Mouse (Mus musculus) kidney, embryonic 14.5 days (tissue): ENCODE data around the gene Tmcc2. TPM values are rescaled to one million over a fixed set of nuclear protein-coding genes. Genes with fewer than 3 reads are reported as not detected.
A peak's percentile ranks its signal among the peaks of the same experiment; 100 is the strongest.

Experiments
- ATAC-seq: fragments of 200-750 bp; cut with Nextera tagmentation; 2 replicates; pipeline ENCODE4 v1.8.0; 2017; ENCODE audit warnings: moderate number of reproducible peaks, mild to moderate bottlenecking, moderate TSS enrichment, moderate library complexity; ENCODE audit not compliant: low FRiP score, low TSS enrichment
- H3K27ac ChIP-seq: fragments of 300-500 bp; sonication (generic); 2 replicates; pipeline ENCODE4 v1.5.1; 2014; ENCODE audit warnings: low read depth, mild to moderate bottlenecking, low read length, moderate library complexity, mixed read lengths
- H3K27me3 ChIP-seq: fragments of 300-500 bp; sonication (generic); 2 replicates; pipeline ENCODE4 v1.6.1; 2014; ENCODE audit warnings: mild to moderate bottlenecking, low read length; ENCODE audit not compliant: control insufficient read depth, insufficient read depth
- H3K36me3 ChIP-seq: fragments of 300-500 bp; sonication (generic); 2 replicates; pipeline ENCODE4 v1.6.1; 2014; ENCODE audit warnings: low read length, mixed read lengths; ENCODE audit not compliant: control insufficient read depth, insufficient read depth
- H3K4me1 ChIP-seq: fragments of 300-500 bp; sonication (generic); 2 replicates; pipeline ENCODE4 v1.6.1; 2014; ENCODE audit warnings: low read length, mixed read lengths; ENCODE audit not compliant: control insufficient read depth, insufficient read depth
- H3K4me2 ChIP-seq: fragments of 300-500 bp; sonication (generic); replicated peaks from 2 replicates; pipeline ENCODE4 v1.6.1; 2014; ENCODE audit warnings: low read depth, mild to moderate bottlenecking, low read length
- H3K4me3 ChIP-seq: fragments of 300-500 bp; sonication (generic); 2 replicates; pipeline ENCODE4 v1.5.1; 2014; ENCODE audit warnings: mild to moderate bottlenecking, low read length
- H3K9ac ChIP-seq: fragments of 300-500 bp; sonication (generic); 2 replicates; pipeline ENCODE4 v1.6.1; 2014; ENCODE audit warnings: low read depth, mild to moderate bottlenecking, low read length, moderate library complexity
- H3K9me3 ChIP-seq: fragments of 300-500 bp; sonication (generic); 2 replicates; pipeline ENCODE4 v1.6.1; 2016; ENCODE audit warnings: low read length; ENCODE audit not compliant: control insufficient read depth
- WGBS: fragments of 180-500 bp; shearing (Covaris S2); extraction: QIAGEN DNeasy Blood & Tissue Kit; methylation state at CpG from one replicate; pipeline ENCODE4 v1.1.7; 2014; 5-methylcytosine and 5-hydroxymethylcytosine counted together
- polyA plus RNA-seq: library from polyadenylated mRNA; unstranded; fragments of >200 nt; fragmentation: Nextera tagmentation; extraction: Ambion mirVana; gene quantifications from 2 replicates; pipeline ENCODE4 v1.2.1, GENCODE M21; 2014

The Tmcc2 gene
- polyA plus RNA-seq, 1 experiment from 2014 or later, result 6.2 TPM

DNA sequence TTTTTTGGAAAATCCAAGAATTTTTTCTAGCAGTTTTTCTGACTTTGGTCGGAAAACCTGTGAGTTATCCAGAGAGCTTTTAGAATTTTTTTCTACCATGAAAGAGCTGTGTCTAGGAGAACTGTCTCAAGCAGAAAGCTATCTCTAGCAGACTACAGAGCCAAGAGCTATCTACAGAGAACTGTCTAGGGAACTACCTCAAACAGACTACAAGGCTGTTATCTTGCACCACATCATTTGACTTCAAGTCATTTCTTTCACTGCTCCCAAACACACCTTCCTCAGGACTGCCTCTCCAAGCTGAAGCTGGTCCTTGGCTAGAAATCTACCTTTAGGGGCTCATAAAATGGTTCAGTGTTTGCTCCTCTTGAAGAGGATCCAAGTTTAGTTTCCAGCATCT lies 10.8 kb upstream of the Tmcc2 start:
- Histone ChIP-seq H3K27me3 (no peaks in the 10 kb centered on the region), H3K27ac (no peak overlapping the region), H3K4me2 (no peak overlapping the region), H3K36me3 (no peaks in the 10 kb centered on the region), H3K9me3 (no peaks in the 10 kb centered on the region), H3K4me3 (no peak overlapping the region), H3K9ac (no peak overlapping the region), H3K4me1 (no peaks in the 10 kb centered on the region)
- WGBS, result 97% methylated on average over 1 of the region's 1 CpGs
- no peak for ATAC-seq

DNA sequence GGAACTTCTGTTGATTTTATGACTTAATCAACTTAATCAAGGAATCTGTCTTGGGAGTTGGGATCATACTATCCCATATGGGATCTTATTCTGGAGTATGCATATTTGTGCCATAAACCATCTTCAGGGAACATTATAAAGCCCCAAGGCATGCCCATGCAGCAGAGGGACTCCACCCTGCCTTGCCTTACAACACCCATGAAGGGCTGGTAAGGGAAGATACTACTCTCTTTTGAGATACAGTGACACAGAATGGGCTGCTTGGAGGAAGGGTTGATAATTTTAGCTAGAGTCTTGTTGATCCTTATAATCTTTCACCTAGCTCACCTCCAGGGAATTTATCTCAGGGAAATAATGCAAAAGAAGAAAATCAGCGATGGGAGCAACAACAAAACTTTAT lies 9.5 kb upstream of the Tmcc2 start:
- Histone ChIP-seq H3K9ac (no peak overlapping the region), H3K36me3 (no peaks in the 10 kb centered on the region), H3K4me2 (no peak overlapping the region), H3K4me1 (no peaks in the 10 kb centered on the region), H3K27me3 (no peaks in the 10 kb centered on the region), H3K4me3 (no peak overlapping the region), H3K9me3 (no peaks in the 10 kb centered on the region), H3K27ac (no peak overlapping the region)
- WGBS, result 68% methylated on average over 1 of the region's 1 CpGs
- ATAC-seq, result no peak

GRCm38 (mm10) chr1:132396705-132397104 lies 5.6 kb upstream of the Tmcc2 start:
- no peak overlapping the region for H3K9ac ChIP-seq
- no peak overlapping the region for H3K4me3 ChIP-seq
- H3K4me2 ChIP-seq, result no peak overlapping the region
- no peaks in the 10 kb centered on the region for H3K9me3 ChIP-seq
- H3K27ac ChIP-seq, result no peak overlapping the region
- 54% methylated on average over 2 of the region's 2 CpGs for WGBS
- no peaks in the 10 kb centered on the region for H3K36me3 ChIP-seq
- no peaks in the 10 kb centered on the region for H3K27me3 ChIP-seq
- 0 out of 2 replicates have a peak, but pooled peaks cover 1% of the 10 kb centered on the region for H3K4me1 ChIP-seq
- no peak for ATAC-seq

DNA sequence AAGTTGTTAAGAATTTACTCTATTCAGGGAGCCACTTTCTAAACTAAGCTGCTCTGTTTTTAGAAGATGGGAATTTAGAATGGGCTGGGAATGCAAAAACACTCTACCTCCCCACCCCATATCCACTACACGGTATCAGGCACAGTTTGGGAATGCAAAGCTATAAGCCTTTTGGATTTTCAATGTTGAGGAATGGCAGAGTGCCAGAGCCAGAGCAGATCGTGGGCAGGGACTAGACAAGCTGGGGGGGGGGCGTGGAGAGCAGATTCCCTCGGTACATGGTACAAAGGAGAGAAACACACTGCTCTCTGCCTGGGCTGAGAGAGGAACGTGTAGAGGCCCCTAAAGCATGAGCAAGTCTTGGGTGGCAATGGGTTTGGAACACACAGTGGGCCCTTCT lies 1.8 kb upstream of the Tmcc2 start:
- no peak overlapping the region for H3K9ac ChIP-seq
- no peak overlapping the region for H3K4me3 ChIP-seq
- no peaks in the 10 kb centered on the region for H3K27me3 ChIP-seq
- no peaks in the 10 kb centered on the region for H3K9me3 ChIP-seq
- H3K27ac ChIP-seq, result no peak overlapping the region
- WGBS, result 84% methylated on average over 5 of the region's 5 CpGs
- no peak overlapping the region for H3K4me2 ChIP-seq
- no peak for ATAC-seq
- H3K4me1 ChIP-seq, result peaks cover 21% of the 10 kb centered on the region
- H3K36me3 ChIP-seq, result no peaks in the 10 kb centered on the region

DNA sequence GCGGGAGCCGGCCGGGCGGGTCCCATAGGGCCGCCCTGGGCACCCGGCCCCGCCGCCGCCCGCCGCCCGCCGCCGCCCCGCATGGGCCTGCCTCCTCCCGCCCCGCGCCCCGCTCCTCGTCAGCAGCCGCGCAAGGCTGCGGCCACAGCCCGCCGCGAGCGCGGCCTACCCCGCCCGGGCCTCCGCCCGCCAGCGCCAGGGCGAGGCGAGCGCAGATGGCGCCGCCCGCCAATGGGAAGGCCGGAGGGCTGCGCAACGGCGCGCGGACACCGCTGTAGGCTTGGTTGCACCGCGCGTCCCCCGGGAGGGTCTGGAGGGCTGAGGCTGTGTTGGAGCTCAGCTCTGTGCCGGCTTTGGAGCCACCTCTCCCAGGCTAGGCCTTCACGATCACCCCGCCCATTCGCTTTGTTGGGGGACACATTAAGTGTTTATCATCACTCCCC lies 520 bp upstream of the Tmcc2 start:
- Histone ChIP-seq H3K4me1 (peaks cover 23% of the 10 kb centered on the region), H3K4me3 (peak overlapping the region; percentile 80), H3K27me3 (no peaks in the 10 kb centered on the region), H3K27ac (peak overlapping the region; percentile 43; the same call in 1 of the 2 replicates), H3K36me3 (no peaks in the 10 kb centered on the region), H3K9me3 (no peaks in the 10 kb centered on the region), H3K9ac (peak overlapping the region; percentile 90), H3K4me2 (peak overlapping the region; percentile 95)
- peak; percentile 96 for ATAC-seq
- WGBS, result under 1% methylated on average over 38 of the region's 54 CpGs

DNA sequence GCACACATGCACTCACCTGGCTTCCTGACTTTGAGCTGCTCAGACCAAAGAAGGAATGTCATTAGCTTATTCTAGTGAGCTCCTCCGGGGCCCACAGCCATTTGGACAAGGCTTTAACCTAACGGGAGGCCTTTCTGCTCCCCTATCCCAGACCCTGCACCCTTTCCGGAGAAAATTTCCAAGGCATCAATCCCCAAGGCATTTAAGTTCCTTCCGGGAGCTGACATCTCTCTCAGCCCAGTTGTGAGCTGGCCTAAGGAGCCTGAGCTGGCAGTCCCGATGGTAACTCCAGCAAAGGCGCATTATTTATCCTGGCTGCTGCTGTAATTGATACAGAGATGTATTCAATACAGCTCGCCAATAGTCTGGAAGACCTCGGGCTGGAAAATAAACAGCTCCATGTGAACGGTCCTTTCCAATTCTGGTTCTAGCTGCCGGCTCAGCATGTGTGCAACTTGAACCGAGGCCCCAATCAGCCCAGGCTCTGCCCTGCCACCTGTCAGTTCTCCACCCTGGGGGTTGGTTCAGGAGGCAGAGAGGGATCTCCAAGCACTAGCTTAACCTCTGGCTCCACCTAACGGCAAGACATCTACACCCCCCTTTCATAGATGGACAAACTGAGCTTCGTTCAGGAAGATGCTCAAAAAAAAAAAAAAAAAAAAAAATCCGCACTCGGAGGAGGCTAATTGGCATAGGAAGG lies 1.0 kb downstream of the Tmcc2 start:
- Histone ChIP-seq H3K9me3 (no peaks in the 10 kb centered on the region), H3K4me2 (peak overlapping the region; percentile 95), H3K9ac (peak overlapping the region; percentile 90; the same call in 1 of the 2 replicates), H3K4me3 (peak overlapping the region; percentile 80), H3K36me3 (no peaks in the 10 kb centered on the region), H3K4me1 (peaks cover 30% of the 10 kb centered on the region), H3K27me3 (no peaks in the 10 kb centered on the region), H3K27ac (no peak overlapping the region; the same call in 1 of the 2 replicates)
- ATAC-seq, result 0 out of 2 replicates have a peak, but pooled peaks have one; percentile 30
- 17% methylated on average over 15 of the region's 15 CpGs for WGBS

GRCm38 (mm10) chr1:132388813-132389803 lies 2.0 kb downstream of the Tmcc2 start:
- WGBS, result 64% methylated on average over 8 of the region's 8 CpGs
- no peaks in the 10 kb centered on the region for H3K9me3 ChIP-seq
- no peak for ATAC-seq
- no peaks in the 10 kb centered on the region for H3K27me3 ChIP-seq
- H3K4me2 ChIP-seq, result peak overlapping the region; percentile 95
- peaks cover 35% of the 10 kb centered on the region for H3K4me1 ChIP-seq
- H3K4me3 ChIP-seq, result no peak overlapping the region; the same call in 1 of the 2 replicates
- H3K9ac ChIP-seq, result no peak overlapping the region
- no peak overlapping the region; the same call in 1 of the 2 replicates for H3K27ac ChIP-seq
- no peaks in the 10 kb centered on the region; the same call in 1 of the 2 replicates for H3K36me3 ChIP-seq

DNA sequence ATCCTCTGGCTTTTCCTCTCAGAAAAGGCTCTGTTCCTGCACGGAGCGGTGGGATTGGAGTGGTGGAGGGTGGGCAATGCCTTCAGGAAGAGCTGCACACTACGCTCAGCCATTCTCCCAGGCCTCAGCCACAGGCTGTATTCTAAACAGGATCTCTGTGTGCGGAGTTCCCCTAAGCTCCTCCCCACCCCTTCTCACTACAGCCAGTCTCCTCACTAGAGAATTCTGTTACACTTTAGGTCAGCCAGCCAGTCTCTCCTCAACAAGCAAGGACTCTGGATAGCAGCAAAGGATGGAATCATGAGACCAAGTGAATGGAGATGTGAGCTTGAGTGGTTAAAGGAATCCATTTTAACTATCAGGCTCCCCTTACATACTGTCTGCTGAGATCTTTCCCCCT lies 3.1 kb downstream of the Tmcc2 start:
- H3K4me1 ChIP-seq, result peaks cover 35% of the 10 kb centered on the region
- WGBS, result 37% methylated on average over 4 of the region's 4 CpGs
- H3K4me3 ChIP-seq, result no peak overlapping the region
- H3K4me2 ChIP-seq, result no peak overlapping the region; the same call in 1 of the 2 replicates
- no peaks in the 10 kb centered on the region for H3K27me3 ChIP-seq
- no peaks in the 10 kb centered on the region; the same call in 1 of the 2 replicates for H3K36me3 ChIP-seq
- H3K9ac ChIP-seq, result no peak overlapping the region
- no peaks in the 10 kb centered on the region for H3K9me3 ChIP-seq
- ATAC-seq, result no peak
- H3K27ac ChIP-seq, result no peak overlapping the region
